Mouse (Mus musculus): ENCODE results near the gene Rpl34. TPM values are rescaled to one million over a fixed set of nuclear protein-coding genes. Genes with fewer than 3 reads are reported as not detected.

Gene Rpl34
- total RNA-seq, 2 experiments from 2014 or later = 320 to 338 TPM

DNA sequence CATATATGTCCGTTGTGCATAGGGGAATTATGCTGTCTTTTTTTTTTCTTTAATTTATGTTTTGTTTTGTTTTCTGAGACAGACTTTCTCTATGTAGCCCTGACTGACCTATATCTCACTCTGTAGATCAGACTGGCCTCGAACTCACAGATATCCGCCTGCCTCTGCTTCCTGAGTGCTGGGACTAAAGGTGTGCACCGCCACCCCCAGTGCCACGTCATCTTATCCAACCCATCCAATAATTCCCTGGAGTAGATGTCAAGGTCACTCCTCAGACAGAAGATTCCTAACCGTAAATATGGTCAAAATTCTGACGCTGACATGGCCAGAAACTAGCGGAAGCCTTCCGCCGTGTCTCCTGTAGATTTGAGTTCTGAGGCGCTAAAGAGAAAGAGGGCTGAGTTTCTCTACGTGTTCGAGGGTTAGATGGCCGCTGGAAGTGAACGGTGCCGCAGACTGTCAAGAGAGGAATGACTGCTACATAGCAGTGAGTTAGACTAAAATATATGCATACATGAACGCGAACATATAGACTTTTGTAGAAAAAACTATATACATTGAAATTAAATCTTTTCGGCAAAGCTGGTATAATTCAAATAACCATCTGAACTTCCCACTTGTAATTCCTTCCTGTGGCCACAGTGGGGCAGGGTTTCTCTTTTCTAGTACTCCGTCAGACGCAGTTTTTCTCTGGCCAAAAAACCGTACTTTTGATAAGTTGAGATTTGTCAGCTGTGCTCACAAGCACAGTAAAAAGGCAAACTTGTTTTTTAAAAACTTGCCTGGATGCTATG is 15.2 kb downstream of the Rpl34 start:
- peak; percentile 33 to 85 for DNase-seq (ENCODE audit: extremely low spot score in 1 of 2, low spot score in 1 of 2)

DNA sequence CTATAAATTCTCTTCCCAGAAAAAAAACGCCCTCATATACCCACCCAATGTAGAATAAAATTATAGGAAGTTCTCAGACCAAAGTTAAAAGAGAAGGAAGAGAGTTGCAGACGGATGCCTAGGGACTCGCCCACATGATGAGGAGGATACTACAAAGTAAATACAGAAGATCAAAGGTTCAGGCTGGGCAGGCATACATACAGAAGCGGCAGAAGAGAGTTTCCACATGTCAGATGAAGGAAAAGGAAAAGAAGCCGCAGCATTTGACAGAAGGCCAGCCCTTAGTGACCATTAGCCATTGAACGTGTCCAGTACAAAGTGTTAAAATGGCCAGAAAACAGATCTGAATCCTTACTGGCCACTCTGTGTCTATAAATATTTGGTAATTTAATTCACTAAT is 17.3 kb downstream of the Rpl34 start:
- no peak for DNase-seq (ENCODE audit: extremely low spot score in 1 of 2, low spot score in 1 of 2)

DNA sequence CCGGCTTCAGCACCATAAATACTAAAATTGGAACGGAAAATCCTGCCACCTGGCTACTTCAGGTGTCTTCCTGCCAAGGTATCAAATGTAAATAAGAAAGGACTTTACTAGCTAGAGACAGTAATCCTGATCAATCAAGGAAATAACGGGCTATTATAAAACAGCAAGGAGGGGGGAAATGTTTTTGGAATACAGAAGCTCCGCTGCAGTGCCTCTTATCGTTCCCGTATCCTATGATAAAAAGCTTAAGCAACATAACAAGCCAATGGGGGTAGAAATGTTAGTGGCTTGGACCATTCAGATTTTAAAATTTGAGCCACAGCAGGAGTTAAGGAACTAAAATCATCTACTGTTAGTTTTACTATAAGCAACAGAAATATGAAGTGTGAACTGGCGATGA is 20.1 kb downstream of the Rpl34 start:
- DNase-seq (ENCODE audit: extremely low spot score in 1 of 2, low spot score in 1 of 2) = no peak

DNA sequence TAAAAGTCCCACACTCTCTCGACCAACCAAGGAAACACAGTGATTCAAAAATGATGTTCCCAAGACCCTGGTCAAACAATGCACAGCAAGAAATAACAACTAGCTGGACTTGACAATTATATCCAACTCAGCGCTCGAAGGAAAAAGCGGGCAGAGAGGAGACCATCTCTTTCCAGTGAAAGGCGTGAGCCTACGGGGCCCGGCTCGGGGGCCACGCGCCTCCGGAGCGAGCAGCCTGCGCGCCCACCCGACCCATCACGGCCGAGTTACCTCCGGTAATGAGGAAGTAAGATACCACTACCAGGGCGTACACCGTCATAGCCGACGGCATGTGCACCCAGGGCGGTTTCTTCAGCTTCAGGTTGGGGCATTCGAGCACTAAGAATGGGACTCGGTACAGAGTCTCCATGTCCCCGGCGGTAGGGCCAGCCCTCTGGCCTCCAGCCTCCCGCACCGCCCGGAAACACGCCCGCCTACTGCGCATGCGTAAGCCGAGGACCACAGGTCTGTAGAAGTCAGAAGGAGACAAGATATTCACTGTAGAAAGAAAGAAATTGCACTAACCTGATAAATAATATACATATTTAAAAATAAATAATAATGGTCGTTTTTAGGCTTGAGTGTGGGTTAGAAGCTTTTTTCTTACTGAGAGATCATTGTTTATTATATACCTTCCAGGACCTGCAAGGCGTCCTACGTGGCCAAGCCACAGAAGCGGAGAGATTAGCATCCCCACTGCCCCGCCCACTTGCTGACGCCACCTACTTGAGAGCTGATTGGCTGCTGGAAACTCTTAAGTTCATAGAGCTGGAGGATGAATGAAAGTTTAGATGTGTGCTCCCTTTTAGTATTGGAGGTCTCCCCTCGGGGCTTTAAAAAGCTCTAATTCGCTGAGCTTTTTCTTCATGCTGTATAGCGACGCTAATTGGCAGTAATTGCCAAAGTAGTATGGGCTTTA is 21.0 kb downstream of the Rpl34 start, which contains the start of gene Ostc:
Gene Ostc, minus strand, starts transcription at position 478 of the 958 bp plus-strand sequence.
- DNase-seq (ENCODE audit: extremely low spot score in 1 of 2, low spot score in 1 of 2) = peak; percentile 77 to 90

DNA sequence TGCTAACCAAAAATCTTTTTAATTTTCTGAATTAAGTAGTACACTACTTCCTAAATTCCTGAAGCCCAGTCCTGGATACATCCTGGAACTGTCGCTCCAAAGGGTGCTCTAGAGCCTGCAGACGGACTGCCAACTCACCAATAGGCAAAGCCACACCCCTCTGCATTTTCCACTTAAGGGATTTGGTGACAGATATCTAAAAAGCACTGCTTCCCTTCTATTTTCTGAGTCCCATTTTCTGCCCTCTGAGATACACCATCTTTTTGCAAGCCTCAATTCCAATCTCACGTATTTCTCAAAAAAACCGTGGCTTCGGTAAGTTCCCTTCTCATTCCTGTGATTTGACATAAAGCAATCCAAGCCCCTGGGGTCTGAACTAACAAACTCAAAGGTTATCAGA is 21.7 kb downstream of the Rpl34 start:
- no peak for DNase-seq (ENCODE audit: extremely low spot score in 1 of 2, low spot score in 1 of 2)

DNA sequence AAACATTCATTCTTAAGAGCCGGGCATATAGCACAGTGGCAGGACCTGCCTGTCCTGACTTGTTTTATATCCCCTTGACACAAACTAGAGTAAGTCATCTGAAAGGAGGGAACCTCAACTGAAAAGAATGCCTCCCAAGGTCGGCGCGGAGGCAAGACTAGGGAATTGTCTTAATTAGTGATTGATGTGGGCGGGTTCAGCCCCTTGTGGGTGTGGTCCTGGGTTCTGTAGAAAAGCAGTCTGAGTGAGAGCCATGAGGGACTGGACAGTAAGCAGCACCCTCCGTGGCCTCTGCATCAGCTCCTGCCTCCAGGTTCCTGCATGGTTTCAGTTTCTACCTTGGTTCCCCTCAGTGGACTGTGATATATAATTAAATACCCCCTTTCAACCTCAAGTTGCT is 27.9 kb downstream of the Rpl34 start:
- no peak for DNase-seq (ENCODE audit: extremely low spot score in 1 of 2, low spot score in 1 of 2)

DNA sequence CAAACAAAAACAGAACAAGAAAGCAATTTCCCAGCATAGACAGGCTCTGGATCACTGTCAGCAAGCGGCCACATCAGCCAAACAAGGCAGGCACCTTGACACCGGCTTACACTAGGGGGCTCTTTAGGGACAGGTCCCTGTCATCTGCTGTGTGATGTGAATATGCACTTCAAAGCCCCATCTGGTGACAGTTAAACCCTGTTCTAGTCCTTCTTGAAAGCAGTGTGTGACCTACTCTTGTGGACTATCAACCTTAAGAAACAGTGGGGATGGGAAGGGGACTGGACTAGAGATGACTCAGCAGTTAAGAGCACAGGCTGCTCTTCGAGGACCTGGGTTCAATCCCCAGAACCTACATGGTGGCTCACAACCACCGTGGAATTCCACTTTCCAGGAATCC is 32.6 kb downstream of the Rpl34 start:
- DNase-seq (ENCODE audit: extremely low spot score in 1 of 2, low spot score in 1 of 2) = no peak

DNA sequence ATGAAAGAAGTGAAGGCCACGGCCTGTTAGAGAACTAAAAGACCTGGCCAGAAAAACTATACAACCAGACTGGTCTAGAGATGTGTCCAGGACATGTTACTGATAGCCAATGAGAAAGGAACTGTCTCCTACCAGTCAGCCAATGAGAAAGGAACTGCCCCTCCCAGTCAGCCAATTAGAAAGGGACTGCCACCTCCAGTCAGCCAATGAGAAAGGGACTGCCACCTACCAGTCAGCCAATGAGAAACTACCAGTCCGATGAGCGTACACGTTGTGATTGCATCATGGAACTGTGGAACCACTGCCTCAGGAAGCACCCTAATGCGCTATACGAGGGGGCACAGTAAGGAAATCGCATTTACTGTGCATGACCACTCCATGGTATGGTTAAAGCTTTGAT is 35.5 kb downstream of the Rpl34 start:
- DNase-seq (ENCODE audit: extremely low spot score in 1 of 2, low spot score in 1 of 2) = no peak

DNA sequence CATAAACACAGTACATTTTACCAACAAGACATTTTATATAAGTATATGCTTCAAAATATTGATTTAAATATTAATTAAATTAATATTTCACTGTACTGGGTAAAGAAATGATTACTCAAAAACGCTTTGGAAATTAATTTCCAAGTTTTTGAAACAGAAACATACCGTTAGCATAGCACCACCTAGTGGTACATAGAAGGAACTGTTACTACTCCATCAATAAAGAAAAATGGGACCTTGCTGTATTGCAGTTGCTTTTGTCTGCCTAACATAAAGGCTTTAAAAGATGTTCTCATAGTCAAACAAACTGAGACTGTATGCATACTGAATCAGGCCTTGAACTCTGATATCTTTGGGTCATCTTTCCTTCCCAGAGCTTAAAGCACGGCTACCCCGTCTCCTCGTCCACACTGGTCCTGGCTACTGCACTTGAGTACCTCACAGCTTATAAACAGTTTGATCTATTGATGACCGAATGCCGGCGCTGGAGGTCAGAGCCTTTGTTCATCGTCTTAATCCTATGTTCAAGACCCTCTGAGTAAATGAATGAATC is 36.1 kb downstream of the Rpl34 start:
- DNase-seq (ENCODE audit: extremely low spot score in 1 of 2, low spot score in 1 of 2) = no peak

DNA sequence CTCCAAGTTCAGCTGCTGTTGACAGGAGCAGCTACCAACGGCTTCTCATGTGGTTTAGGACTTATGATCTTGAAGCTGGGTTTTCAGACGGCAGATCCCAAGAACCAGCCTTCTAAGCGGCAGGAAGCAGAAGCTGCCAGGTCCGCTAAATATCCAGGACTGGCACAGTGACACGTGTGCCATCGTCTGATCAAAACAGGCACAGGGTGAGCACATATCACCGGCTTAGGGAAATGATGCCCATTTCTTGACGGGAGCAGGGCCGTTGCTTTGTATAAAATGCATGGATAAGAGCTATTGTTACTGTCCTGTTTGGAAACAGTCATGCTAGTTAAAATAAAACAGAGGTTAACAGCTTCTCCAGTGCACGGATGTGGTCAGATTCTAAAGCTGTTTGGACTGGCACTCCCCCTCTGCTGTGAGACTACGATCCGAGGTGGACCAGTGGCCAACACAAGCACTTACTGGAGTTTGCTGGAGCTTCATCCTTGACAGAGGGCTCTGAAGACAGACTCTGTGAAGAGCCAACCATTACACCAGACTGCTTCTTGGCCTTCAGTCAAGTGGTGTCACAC is 38.5 kb downstream of the Rpl34 start:
- no peak for DNase-seq (ENCODE audit: extremely low spot score in 1 of 2, low spot score in 1 of 2)

DNA sequence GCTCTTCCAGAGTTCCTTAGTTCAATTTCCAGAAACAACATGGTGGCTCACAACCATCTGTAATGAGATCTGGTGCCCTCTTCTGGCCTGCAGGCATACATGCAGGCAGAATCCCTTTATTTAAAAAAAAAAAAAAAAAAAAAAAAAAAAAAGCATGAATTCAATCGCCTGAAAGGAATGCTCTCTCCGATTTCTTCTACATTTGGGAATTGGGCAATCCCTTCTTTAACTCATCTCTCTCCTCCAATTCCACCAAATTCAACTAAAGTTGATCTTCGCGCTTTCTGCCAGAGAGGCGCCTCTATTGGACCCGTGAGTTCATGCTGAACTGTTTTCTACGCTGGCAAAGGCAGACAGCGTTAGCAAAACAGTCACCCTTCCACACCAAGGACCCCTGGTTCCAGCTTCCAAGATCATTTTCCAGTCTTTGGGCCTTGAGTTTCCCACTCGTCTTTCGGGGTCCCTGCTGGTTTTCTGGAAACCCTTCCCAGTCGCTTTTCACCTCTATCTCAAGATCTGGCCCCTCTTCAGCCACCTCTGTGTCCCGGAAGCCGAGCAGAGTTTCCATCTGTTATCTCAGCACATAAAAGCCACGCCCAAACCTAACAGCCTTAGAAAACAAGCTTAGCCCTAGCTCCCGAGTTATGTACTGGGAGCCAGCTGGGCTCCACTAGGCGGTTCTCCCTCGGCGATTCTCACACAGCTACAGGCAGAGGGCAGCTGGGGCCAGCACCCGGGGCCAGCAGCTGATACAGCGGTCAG is 39.2 kb downstream of the Rpl34 start:
- DNase-seq (ENCODE audit: extremely low spot score in 1 of 2, low spot score in 1 of 2) = no peak

DNA sequence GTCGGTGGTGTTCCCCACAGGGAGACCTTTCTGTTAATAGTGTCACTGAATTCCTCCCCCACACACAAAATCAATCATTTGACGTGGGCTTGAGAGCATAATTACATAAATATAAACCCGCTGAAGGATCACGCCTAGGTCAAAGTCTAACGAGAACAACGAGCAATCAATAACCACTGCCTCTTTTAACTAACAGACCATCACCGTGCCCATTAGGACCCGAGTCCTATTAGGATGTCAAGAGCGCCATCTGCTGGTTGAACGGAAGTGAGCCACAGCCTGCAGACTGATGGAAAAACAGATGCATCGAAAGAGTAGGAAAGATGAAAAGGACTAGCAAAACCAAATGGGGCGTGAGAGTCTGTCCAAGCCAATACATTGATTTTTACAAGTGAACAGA is 40.6 kb downstream of the Rpl34 start:
- peak; percentile 75 to 98 for DNase-seq (ENCODE audit: extremely low spot score in 1 of 2, low spot score in 1 of 2)

DNA sequence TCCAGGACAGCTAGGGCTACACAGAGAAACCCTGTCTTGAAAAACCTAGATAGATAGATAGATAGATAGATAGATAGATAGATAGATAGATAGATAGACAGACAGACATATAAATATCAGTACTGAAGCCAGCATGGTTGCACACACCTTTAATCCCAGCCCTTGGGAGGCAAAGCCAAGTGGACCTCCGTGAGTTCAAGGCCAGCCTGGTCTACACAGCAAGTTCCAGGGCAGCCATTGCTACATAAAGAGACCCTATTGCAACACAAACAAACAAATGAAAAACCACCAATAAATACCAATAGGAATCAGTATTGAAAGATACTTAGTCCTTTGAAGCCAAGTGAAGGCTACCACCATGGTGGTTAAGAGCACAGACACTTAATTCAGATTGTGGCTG is 43.1 kb downstream of the Rpl34 start:
- DNase-seq (ENCODE audit: extremely low spot score in 1 of 2, low spot score in 1 of 2) = no peak

DNA sequence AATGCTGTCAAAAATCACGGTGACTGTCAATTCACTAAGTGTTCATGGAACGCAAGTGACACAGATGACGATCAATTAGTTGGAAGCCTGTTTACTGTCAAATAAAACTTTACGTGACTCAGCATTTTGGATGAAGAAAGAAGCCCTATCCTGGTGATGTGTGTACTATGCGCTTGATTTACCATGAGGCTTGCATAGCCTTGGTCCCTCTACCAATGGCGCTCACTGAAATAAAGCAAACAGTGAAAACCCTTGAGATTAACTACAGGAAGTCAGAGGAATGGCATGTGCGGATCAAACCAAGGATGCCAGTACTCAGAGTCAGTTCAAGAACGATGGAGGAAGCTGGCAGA is 45.2 kb downstream of the Rpl34 start:
- no peak for DNase-seq (ENCODE audit: extremely low spot score in 1 of 2, low spot score in 1 of 2)

DNA sequence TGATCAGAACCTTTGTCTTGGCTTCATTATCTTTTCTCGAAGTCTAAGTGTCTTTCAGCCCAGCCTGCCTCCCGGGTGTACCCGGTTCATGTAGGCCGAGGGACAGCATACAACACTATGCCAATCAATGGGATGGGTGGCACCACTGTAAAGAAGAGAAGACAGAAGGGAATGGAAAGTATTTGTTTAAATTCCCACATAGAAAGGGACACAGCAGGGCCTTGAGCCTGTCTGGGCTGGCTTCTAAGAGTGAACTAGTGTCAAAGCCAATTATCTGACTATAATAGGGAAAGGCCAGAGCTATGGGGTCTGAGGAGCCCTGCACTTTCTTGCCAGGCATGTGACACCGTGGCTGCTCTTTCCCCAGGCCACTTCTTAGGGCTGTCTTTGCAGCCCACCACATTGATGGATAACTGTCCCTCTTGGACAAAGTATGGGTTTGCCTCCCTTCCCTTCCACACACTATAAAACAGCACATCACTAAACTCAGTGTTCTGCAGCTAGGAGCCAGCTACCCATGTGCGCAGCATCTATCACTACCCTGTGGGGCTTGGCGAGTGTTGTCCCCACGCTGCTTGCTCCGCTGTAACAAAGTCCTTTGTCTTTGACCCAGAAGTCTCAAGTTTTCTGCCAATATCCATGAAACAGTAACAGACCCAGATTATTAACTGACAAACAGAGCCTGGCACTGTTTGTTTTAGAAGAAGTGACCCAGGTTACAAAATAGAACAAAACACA is 45.8 kb downstream of the Rpl34 start:
- DNase-seq (ENCODE audit: extremely low spot score in 1 of 2, low spot score in 1 of 2) = no peak

DNA sequence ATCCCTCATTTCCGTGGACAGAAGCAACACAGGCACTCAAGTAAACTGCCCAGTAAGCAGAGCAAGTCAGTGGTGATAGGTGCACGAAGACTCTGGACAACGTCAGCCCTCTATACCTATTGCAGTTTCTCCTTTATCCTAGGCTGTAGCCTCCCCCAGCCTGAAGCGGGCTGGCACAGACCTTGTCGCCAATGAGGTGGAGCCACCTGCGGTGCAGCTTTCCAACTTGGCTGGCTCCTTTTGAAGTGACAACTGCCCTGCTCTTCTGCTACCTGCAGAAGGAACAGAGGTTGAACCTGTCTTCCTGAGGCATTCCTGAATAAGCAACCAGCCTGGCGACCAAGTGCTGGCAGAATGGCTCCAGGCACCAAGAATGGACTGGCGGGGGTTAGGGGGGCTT is 46.4 kb downstream of the Rpl34 start:
- no peak for DNase-seq (ENCODE audit: extremely low spot score in 1 of 2, low spot score in 1 of 2)

DNA sequence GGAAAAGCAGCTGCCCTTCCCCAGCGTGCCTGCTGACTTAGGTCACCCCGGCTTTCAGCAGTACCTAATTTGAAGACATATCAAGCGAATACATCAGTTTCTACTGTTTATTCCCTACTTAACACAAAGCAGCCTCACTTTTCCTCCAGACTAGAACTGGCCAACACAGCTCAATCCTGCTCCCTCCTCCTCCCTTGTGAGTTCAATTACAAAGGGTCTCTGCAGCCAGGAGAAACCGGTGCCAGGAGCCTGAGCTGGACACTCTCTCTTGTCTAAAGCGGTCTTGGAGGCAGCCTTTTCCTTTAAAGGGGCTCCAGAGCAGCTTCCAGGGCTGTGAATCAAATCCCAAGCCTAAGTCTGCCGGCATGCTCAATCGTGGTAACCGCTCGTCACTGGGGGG is 48.0 kb downstream of the Rpl34 start:
- DNase-seq (ENCODE audit: extremely low spot score in 1 of 2, low spot score in 1 of 2) = no peak

DNA sequence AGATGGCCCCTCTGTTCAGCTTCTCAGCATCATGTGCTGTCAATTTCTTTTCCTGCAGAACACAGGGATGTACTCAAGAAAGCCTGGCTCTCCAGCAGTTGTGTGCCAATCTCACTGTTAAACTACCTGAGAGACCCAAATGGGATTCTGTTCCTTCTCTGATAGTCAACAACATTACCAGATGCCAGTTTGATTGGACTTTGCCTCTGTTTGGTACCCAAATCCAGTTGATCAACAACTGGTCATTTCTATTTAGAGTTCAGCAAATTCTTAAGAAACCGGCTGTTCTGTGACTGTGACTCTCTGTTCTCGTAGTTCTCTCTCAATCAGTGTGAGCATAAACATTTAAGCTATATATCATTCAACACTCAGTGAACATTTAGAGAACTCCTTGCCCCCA is 49.0 kb downstream of the Rpl34 start:
- no peak for DNase-seq (ENCODE audit: extremely low spot score in 1 of 2, low spot score in 1 of 2)

DNA sequence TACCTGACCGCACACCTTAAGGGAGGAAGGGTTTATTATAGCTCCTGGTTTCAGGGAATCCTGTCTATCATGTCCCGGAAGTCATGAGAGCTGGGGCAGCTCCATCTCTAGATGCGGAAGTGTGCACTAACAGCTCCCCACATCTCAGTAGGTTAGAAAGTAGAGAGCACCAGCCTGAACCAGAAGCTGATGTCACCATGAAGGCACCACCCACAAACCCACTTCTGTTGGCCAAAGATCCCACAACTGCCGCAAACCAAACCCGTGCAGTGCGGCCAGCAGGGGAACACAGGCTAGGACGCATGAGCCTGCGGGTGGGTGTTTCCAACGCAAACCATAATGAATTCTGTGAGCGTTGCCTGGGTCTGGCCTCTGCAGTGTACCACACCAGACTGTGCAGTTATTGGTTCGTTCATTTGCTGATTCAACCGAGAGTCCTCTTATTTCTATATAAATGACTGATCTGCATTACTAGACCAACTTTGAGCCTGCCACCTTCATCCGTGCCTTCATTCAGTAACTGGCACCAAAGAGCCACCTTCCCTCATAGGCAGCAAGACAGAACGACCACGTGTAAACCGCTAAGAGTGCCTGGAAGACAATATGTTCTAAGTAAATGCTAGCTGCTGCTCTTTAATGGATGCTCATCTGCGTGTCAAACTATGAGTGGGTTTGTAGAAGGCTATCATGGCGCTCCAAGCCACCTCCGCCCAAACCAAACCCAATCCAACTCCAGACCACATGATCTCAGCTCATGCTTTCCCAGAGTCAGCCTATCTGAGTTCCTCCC is 52.3 kb downstream of the Rpl34 start:
- DNase-seq (ENCODE audit: extremely low spot score in 1 of 2, low spot score in 1 of 2) = no peak

Data from layer of hippocampus, postnatal 25 days (tissue).